Mouse (Mus musculus) liver, embryonic 14.5 days (tissue): Measurements from ENCODE around the gene Prnd.

Experiments used
- CTCF ChIP-seq: IDR thresholded peaks from 2 replicates; pipeline ENCODE4 v1.5.1; 2016; ENCODE audit warnings: antibody characterized with exemption, low read depth, control low read depth
- EP300 ChIP-seq: IDR thresholded peaks from 2 replicates; pipeline ENCODE4 v1.6.1; 2016; ENCODE audit warnings: antibody characterized with exemption, low read depth

- TF ChIP-seq EP300 (no peak), CTCF (no peak)
Observed at GRCm38 (mm10) chr2:131980866-131981265, 30.2 kb downstream of the Prnd start.
